Mouse (Mus musculus) forebrain, postnatal 0 days (tissue): ENCODE measurements at regions not wholly inside any gene's neighbourhood (a gene's known extent, or its start where the extent isn't known, plus 50 kb on each side); places are given as distances from the start of the nearest gene placed in this dataset.

ENCODE experiments used
- ATAC-seq: fragments of 200-750 bp; cut with Nextera tagmentation; 2 replicates; pipeline ENCODE4 v1.8.0; 2017; ENCODE audit warnings: mild to moderate bottlenecking, moderate library complexity
- DNase-seq: peaks from one replicate; pipeline ENCODE4 v3.0.0-alpha.2; 2015
- H3K27ac ChIP-seq: fragments of 300-500 bp; sonication (generic); 2 replicates; pipeline ENCODE4 v1.5.1; 2014; ENCODE audit warnings: low read depth, mild to moderate bottlenecking, antibody characterized with exemption, low read length, moderate library complexity, mixed read lengths
- H3K27me3 ChIP-seq: fragments of 300-500 bp; sonication (generic); 2 replicates; pipeline ENCODE4 v1.6.1; 2014; ENCODE audit warnings: mild to moderate bottlenecking, low read length, mixed read lengths; ENCODE audit not compliant: insufficient read depth
- H3K36me3 ChIP-seq: fragments of 300-500 bp; sonication (generic); 2 replicates; pipeline ENCODE4 v1.6.1; 2014; ENCODE audit warnings: mild to moderate bottlenecking, moderate library complexity; ENCODE audit not compliant: insufficient read depth
- H3K4me1 ChIP-seq: fragments of 300-500 bp; sonication (generic); 2 replicates; pipeline ENCODE4 v1.6.1; 2014; ENCODE audit warnings: antibody characterized with exemption; ENCODE audit not compliant: insufficient read depth
- H3K4me2 ChIP-seq: fragments of 300-500 bp; sonication (generic); 2 replicates; pipeline ENCODE4 v1.6.1; 2014; ENCODE audit warnings: low read depth, mild to moderate bottlenecking, moderate library complexity
- H3K4me3 ChIP-seq: fragments of 300-500 bp; sonication (generic); 2 replicates; pipeline ENCODE4 v1.5.1; 2014; ENCODE audit warnings: low read depth, low read length, mixed read lengths
- H3K9ac ChIP-seq: fragments of 300-500 bp; sonication (generic); 2 replicates; pipeline ENCODE4 v1.6.1; 2014; ENCODE audit warnings: mild to moderate bottlenecking
- H3K9me3 ChIP-seq: fragments of 300-500 bp; sonication (generic); 2 replicates; pipeline ENCODE4 v1.6.1; 2016; ENCODE audit warnings: low read length
- CTCF ChIP-seq: sonication (generic); IDR thresholded peaks from 2 replicates; pipeline ENCODE4 v1.5.1; 2016; ENCODE audit warnings: antibody characterized with exemption, control low read depth, low read depth
- WGBS: fragments of 180-500 bp; shearing (Covaris S2); extraction: QIAGEN DNeasy Blood & Tissue Kit; methylation state at CpG from one replicate; pipeline ENCODE4 v1.1.7; 2014; 5-methylcytosine and 5-hydroxymethylcytosine counted together

DNA sequence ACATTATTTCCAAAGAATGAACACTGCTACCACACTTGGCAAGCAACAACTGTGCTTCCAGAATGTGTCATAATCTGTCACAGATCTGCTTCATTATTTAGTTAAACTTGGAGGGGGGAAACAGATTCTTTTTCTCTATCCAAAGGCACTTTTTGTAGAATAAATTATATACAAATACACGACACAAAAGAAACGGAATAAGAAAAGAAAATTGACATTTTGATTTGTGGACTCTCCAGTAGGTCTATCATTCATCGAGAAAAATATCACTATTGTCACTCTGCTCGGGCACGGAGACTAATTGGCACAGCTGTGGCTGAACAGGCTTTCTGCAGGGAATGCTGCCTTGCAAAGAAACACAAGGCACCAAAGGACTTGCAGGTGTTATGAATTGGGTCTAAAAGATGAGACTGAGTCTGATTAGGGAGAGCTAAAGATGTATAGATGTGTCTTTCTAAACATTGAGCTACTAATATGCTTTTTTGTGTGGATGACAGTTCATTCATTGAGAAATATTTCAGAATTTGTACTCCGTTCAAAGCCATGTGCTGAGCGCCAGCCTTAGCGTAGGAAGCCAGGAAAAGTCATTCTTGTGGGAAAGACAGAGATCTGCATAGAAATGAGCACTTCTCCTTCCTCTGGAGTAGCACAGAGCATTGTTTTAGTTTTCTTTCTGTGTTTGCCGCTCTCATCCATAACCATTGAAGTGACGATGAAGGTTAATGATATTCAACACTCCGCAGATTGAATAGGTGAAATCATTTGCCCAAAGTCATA lies 337.1 kb downstream of the Csnka2ip start:
- H3K9me3 ChIP-seq, result no peaks in the 10 kb centered on the region
- H3K4me3 ChIP-seq, result no peak overlapping the region; the same call in 1 of the 2 replicates
- H3K27me3 ChIP-seq, result no peaks in the 10 kb centered on the region
- no peak for TF ChIP-seq CTCF
- H3K36me3 ChIP-seq, result no peaks in the 10 kb centered on the region
- peak overlapping the region; percentile 47 for H3K27ac ChIP-seq
- no peak overlapping the region for H3K9ac ChIP-seq
- peaks cover 9% of the 10 kb centered on the region for H3K4me1 ChIP-seq
- DNase-seq (peak; percentile 78), ATAC-seq (peak; percentile 95)
- H3K4me2 ChIP-seq, result peak overlapping the region; percentile 31
- WGBS, result 16% methylated on average over 11 of the region's 11 CpGs

DNA sequence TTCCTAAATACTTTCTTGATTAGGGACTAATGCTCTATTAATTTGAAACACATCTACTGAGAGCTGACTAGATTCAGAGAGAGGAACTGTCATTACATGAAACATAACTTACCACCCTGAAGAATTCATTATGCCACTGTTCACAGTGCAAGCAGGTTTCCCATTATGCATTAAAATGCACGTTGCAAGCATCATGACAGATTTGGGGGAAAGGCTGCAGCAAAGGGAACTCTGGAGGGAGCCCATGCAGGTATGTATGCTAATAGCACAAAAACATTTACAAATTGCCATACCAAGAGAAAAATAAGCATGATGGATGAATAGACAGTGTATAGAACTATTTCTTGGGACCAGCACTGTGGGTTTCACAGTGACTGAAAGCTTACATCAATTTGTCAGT lies 351.1 kb downstream of the Csnka2ip start:
- Histone ChIP-seq H3K27ac (no peak overlapping the region), H3K36me3 (no peaks in the 10 kb centered on the region), H3K9ac (no peak overlapping the region), H3K4me3 (no peak overlapping the region), H3K27me3 (no peaks in the 10 kb centered on the region), H3K9me3 (no peaks in the 10 kb centered on the region), H3K4me1 (no peaks in the 10 kb centered on the region), H3K4me2 (no peak overlapping the region)
- 27% methylated on average over 1 of the region's 1 CpGs for WGBS
- no peak for ATAC-seq
- no peak for DNase-seq
- no peak for TF ChIP-seq CTCF

- no peaks in the 10 kb centered on the region for H3K36me3 ChIP-seq
- H3K27me3 ChIP-seq, result no peaks in the 10 kb centered on the region
- WGBS, result 11% methylated on average over 4 of the region's 4 CpGs
- DNase-seq (peak; percentile 4), ATAC-seq (peak; percentile 58; the same call in 1 of the 2 replicates)
- H3K4me1 ChIP-seq, result no peaks in the 10 kb centered on the region
- H3K4me2 ChIP-seq, result no peak overlapping the region
- TF ChIP-seq CTCF, result no peak
- no peak overlapping the region for H3K9ac ChIP-seq
- no peaks in the 10 kb centered on the region for H3K9me3 ChIP-seq
- no peak overlapping the region for H3K27ac ChIP-seq
- no peak overlapping the region for H3K4me3 ChIP-seq
These were observed 353.5 kb downstream of the Csnka2ip start for GRCm38 (mm10) chr16:64248743-64249142.

- no peaks in the 10 kb centered on the region for H3K27me3 ChIP-seq
- no peaks in the 10 kb centered on the region for H3K9me3 ChIP-seq
- H3K4me1 ChIP-seq, result no peaks in the 10 kb centered on the region
- 70% methylated on average over 1 of the region's 1 CpGs for WGBS
- DNase-seq, result no peak
- no peak overlapping the region for H3K4me3 ChIP-seq
- H3K4me2 ChIP-seq, result no peak overlapping the region
- ATAC-seq, result no peak
- no peak for TF ChIP-seq CTCF
- no peaks in the 10 kb centered on the region for H3K36me3 ChIP-seq
- H3K9ac ChIP-seq, result no peak overlapping the region
- H3K27ac ChIP-seq, result no peak overlapping the region
These were observed 356.3 kb downstream of the Csnka2ip start for GRCm38 (mm10) chr16:64245942-64246341.

DNA sequence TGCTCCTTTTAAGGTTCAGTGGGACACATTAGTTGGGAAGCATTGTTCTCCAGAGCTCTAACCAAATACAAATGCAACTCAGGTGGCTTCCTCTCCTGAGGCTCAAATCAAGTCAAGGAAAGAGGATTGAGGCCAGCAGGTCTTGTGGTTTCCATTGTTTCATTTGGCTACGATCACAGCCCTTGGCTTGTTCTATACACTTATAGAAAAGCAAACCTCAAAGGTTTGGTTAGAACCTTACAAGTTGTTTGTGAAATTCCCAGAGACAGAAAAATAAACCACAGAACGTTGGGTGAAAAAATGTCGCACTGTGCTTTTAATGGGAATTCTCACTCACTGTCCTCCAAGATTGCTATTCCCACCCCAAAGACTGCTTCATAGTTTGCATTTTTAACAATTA lies 360.4 kb upstream of the Epha3 start:
- 74% methylated on average over 3 of the region's 3 CpGs for WGBS
- DNase-seq, result no peak
- no peak overlapping the region for H3K9ac ChIP-seq
- no peaks in the 10 kb centered on the region for H3K36me3 ChIP-seq
- H3K27ac ChIP-seq, result no peak overlapping the region
- no peak overlapping the region for H3K4me3 ChIP-seq
- no peak for ATAC-seq
- H3K4me1 ChIP-seq, result no peaks in the 10 kb centered on the region
- TF ChIP-seq CTCF, result no peak
- H3K9me3 ChIP-seq, result no peaks in the 10 kb centered on the region
- no peak overlapping the region for H3K4me2 ChIP-seq
- no peaks in the 10 kb centered on the region for H3K27me3 ChIP-seq

- Histone ChIP-seq H3K4me3 (no peak overlapping the region), H3K4me1 (no peaks in the 10 kb centered on the region), H3K27me3 (no peaks in the 10 kb centered on the region), H3K4me2 (no peak overlapping the region), H3K9me3 (no peaks in the 10 kb centered on the region), H3K9ac (no peak overlapping the region), H3K36me3 (no peaks in the 10 kb centered on the region), H3K27ac (no peak overlapping the region)
- WGBS, result 49% methylated on average over 5 of the region's 5 CpGs
- ATAC-seq (no peak), DNase-seq (peak; percentile 5)
- no peak for TF ChIP-seq CTCF
These were observed 352.7 kb upstream of the Epha3 start for GRCm38 (mm10) chr16:64216671-64217070.

GRCm38 (mm10) chr16:64211895-64212294 lies 347.9 kb upstream of the Epha3 start:
- no peak for TF ChIP-seq CTCF
- 93% methylated on average over 1 of the region's 1 CpGs for WGBS
- H3K4me1 ChIP-seq, result no peaks in the 10 kb centered on the region

More at GRCm38 (mm10) chr16:64211895-64212294, 347.9 kb upstream of the Epha3 start:
- no peak overlapping the region for H3K4me2 ChIP-seq
- no peaks in the 10 kb centered on the region for H3K9me3 ChIP-seq
- H3K27me3 ChIP-seq, result no peaks in the 10 kb centered on the region
- ATAC-seq (no peak), DNase-seq (no peak)
- H3K4me3 ChIP-seq, result no peak overlapping the region
- no peaks in the 10 kb centered on the region for H3K36me3 ChIP-seq
- no peak overlapping the region for H3K9ac ChIP-seq
- H3K27ac ChIP-seq, result no peak overlapping the region
